Mouse (Mus musculus) bone marrow macrophage, adult 2 months (primary cell): ENCODE data around the gene Letm1.

Source experiments
- CTCF ChIP-seq: IDR thresholded peaks from 2 replicates; pipeline ENCODE4 v1.5.1; 2012; ENCODE audit warnings: low read depth, mild to moderate bottlenecking, low read length, moderate library complexity
- POLR2A ChIP-seq: IDR thresholded peaks from 2 replicates; pipeline ENCODE4 v1.6.1; 2012; ENCODE audit warnings: mild to moderate bottlenecking, low read depth, low read length, borderline replicate concordance

- TF ChIP-seq CTCF (no peak), POLR2A (no peak)
Measured at GRCm38 (mm10) chr5:33709037-33709436, 73.6 kb downstream of the Letm1 start.
